Mouse (Mus musculus) layer of hippocampus, adult 9-10 months (tissue): ENCODE measurements around the gene Plxnc1.

Source experiments
- DNase-seq: peaks from one replicate; pipeline ENCODE4 v3.0.0; 2022; ENCODE audit warnings: low spot score

Gene Plxnc1

GRCm38 (mm10) chr10:94818781-94819665, 125.6 kb downstream of the Plxnc1 start:
- DNase-seq, result no peak

- no peak for DNase-seq
Observed at GRCm38 (mm10) chr10:94818127-94818526, 126.5 kb downstream of the Plxnc1 start.

- DNase-seq, result no peak
Observed at GRCm38 (mm10) chr10:94811907-94812851, 132.5 kb downstream of the Plxnc1 start.

GRCm38 (mm10) chr10:94809946-94810472, 134.6 kb downstream of the Plxnc1 start:
- DNase-seq, result no peak

GRCm38 (mm10) chr10:94808275-94808674, 136.4 kb downstream of the Plxnc1 start:
- no peak for DNase-seq

- DNase-seq, result no peak
Observed at GRCm38 (mm10) chr10:94807323-94807722, 137.3 kb downstream of the Plxnc1 start.

- no peak for DNase-seq
Observed at GRCm38 (mm10) chr10:94804909-94805220, 139.8 kb downstream of the Plxnc1 start.

- peak; percentile 22 for DNase-seq
Observed at GRCm38 (mm10) chr10:94804029-94804908, 140.4 kb downstream of the Plxnc1 start.

GRCm38 (mm10) chr10:94800677-94801354, 143.8 kb downstream of the Plxnc1 start:
- no peak for DNase-seq

- no peak for DNase-seq
Observed at GRCm38 (mm10) chr10:94799485-94800239, 145.0 kb downstream of the Plxnc1 start.

- no peak for DNase-seq
Observed at GRCm38 (mm10) chr10:94798128-94798527, 146.5 kb downstream of the Plxnc1 start.

GRCm38 (mm10) chr10:94794666-94795244, 149.9 kb downstream of the Plxnc1 start:
- no peak for DNase-seq

- no peak for DNase-seq
Observed at GRCm38 (mm10) chr10:94793914-94794313, 150.7 kb downstream of the Plxnc1 start.

- DNase-seq, result no peak
Observed at GRCm38 (mm10) chr10:94789205-94789604, 155.4 kb downstream of the Plxnc1 start.

GRCm38 (mm10) chr10:94780618-94781262, 163.9 kb downstream of the Plxnc1 start:
- DNase-seq, result no peak

- DNase-seq, result no peak
Observed at GRCm38 (mm10) chr10:94779319-94779718, 165.3 kb downstream of the Plxnc1 start.

- no peak for DNase-seq
Observed at GRCm38 (mm10) chr10:94777576-94777975, 167.1 kb downstream of the Plxnc1 start.

- peak; percentile 44 for DNase-seq
Observed at GRCm38 (mm10) chr10:94771496-94771895, 173.1 kb downstream of the Plxnc1 start.

GRCm38 (mm10) chr10:94747011-94747410, 197.6 kb downstream of the Plxnc1 start:
- DNase-seq, result no peak
